Mouse (Mus musculus): ENCODE data around the gene Mr1.
"Not testable (repeated sequence)": the region's sequence is repeated elsewhere in the genome, so short reads cannot be mapped to it uniquely, and the experiment has no call there.

The Mr1 gene

GRCm38 (mm10) chr1:155146572-155146980 is at the start of gene Mr1:
TSS of gene Mr1 (minus strand) at chr1:155146814.
- no peak for DNase-seq (ENCODE audit: low spot score)

GRCm38 (mm10) chr1:155192805-155193368 is 46.3 kb upstream of the Mr1 start:
- DNase-seq (ENCODE audit: low spot score): no peak

DNA sequence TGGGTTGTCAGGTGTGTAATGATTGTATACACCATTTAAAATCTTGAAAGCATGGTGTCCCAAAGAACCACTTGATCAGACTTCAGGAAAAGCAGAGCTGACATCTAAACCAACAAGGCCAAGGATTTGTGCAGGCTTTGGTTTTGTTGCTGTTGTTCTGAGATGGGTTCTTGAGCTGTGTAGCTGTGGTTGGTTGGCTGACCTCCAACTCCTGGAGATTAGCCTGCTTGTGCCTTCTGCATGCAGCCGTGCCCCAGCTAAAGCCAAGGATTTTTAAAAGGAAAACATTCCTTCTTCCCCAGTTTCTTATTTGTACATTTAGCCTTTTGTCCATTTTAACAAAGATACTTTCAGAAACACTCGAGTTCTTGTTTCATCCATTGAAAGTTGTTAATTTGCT is 45.1 kb upstream of the Mr1 start:
- no peak for DNase-seq (ENCODE audit: low spot score)

- DNase-seq (ENCODE audit: low spot score): no peak
Observed at GRCm38 (mm10) chr1:155191219-155191618, 44.6 kb upstream of the Mr1 start.

GRCm38 (mm10) chr1:155188656-155189055 is 42.0 kb upstream of the Mr1 start:
- no peak for DNase-seq (ENCODE audit: low spot score)

DNA sequence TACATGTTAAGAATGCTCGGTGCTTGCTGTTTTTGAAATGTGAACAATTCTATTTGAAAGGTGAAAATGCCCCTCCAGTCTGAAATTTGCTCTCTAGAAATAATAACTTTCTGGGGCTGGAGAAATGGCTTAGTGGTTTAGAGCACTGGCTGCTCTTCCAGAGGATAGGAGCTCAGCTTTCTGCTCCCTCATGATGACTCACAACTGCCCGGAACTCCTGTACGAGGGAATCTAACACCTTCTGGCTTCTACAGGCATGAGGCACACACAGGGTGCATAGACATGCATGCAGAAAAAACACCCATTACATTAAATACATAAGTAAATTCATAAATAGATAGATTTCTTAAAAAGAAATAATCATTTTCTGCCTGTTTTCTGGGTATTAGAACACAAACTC is 37.6 kb upstream of the Mr1 start:
- DNase-seq (ENCODE audit: low spot score): no peak

DNA sequence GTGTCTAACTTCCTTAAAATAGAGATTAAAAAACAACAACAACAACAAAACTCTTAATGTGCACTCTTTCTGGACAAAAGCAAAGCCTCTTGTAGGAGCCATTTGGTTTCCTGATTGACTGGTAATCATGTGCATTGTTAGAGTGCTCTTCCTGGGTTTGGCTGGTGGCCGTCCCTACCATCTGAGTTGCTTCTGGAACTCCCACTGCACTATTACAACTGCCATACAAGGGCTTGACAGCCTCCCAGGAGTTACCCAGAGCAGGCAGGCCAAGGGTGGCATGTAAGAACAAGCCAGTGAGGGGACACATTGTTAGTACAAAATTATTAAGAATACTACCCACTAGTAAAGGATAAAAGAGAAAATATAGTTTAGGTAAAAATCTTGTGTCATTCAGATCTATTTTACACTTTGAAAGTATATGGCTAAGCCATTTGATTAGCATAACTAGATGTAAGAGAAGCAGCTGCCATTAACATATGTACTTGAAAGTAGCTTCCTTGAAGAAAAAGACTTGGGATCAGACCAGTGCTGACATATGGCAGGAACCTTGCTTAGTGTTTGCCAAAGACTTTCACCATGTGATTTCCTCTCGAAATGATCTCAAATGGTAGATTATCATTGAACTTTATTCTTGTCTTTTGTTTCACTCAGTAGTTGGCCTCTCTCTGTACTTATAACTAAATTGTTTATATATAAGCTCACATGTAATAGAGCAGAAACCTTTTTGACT is 31.7 kb upstream of the Mr1 start:
- DNase-seq (ENCODE audit: low spot score): no peak

- no peak for DNase-seq (ENCODE audit: low spot score)
Observed at GRCm38 (mm10) chr1:155174424-155174823, 27.8 kb upstream of the Mr1 start.

- DNase-seq (ENCODE audit: low spot score): not testable (repeated sequence)
Observed at GRCm38 (mm10) chr1:155173644-155174016, 27.0 kb upstream of the Mr1 start.

DNA sequence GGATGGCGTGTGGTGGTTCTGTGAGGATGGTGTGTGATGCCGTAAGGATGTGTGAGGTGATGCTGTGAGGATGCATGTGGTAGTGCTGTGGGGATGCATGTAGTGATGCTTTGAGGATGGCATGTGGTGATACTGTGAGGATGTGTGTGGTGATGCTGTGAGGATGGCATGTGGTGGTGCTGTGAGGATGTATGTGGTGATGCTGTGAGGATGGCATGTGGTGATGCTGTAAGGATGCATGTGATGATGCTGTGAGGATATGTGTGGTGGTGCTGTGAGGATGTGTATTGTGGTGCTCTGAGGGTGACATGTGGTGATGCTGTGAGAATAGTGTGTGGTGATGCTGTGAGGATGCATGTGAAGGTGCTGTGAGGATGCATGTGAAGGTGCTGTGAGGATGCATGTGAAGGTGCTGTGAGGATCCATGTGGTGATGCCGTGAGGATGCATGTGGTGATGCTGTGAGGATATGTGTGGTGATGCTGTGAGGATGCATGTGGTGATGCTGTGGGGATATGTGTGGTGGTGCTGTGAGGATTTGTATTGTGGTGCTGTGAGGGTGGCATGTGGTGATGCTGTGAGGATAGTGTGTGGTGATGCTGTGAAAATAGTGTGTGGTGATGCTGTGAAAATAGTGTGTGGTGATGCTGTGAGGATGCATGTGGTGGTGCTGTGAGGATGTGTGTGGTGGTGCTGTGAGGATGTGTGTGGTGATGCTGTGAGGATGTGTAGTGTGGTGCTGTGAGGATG is 26.5 kb upstream of the Mr1 start:
- no peak for DNase-seq (ENCODE audit: low spot score)

- DNase-seq (ENCODE audit: low spot score): no peak
Observed at GRCm38 (mm10) chr1:155169935-155170334, 23.3 kb upstream of the Mr1 start.

- DNase-seq (ENCODE audit: low spot score): no peak
Observed at GRCm38 (mm10) chr1:155167453-155167852, 20.8 kb upstream of the Mr1 start.

- DNase-seq (ENCODE audit: low spot score): peak; percentile 55
Observed at GRCm38 (mm10) chr1:155158970-155159484, 12.4 kb upstream of the Mr1 start.

DNA sequence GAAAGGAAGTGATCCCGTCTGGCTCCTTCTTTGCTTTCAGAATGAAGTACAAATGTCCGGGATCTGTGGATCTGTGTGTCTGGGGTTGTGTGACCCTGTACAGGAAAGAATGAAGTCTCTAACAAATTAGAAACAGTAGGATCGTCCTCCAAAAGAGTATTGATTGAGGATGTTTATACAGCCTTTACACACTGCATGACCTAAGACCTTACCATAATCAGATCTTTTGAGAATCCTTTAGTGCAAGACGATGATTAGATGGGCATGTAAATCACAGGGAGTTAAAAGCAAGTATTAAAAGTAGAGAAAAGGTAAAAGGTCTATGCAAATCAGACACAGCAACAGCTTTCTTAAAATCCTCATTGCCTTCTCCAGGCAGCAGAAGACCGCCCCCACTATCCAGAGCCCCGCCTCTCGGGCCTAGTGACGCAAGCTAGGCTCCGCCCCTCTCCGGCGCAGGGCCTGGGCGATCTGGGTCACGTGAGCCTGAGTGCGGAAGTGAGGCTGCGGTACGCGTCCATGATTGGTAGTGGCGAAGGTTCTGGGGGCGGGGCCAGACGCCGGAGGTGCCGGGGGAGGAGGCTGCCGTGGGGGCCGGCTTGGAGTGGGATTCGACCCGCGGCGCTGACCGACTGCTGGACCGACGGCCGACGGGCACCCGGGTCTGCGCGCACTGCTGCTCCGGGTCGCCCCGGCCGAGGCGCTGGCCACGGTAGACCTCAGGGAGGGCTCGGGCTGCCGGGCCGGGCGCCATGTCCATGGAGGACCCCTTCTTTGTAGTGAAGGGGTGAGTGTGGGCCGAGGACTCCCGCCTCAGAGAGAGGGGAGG is 11.7 kb upstream of the Mr1 start, which contains the start of gene Stx6:
TSS of gene Stx6 (plus strand) at position 575 of the 829 bp plus-strand sequence.
- DNase-seq (ENCODE audit: low spot score): peak; percentile 97

DNA sequence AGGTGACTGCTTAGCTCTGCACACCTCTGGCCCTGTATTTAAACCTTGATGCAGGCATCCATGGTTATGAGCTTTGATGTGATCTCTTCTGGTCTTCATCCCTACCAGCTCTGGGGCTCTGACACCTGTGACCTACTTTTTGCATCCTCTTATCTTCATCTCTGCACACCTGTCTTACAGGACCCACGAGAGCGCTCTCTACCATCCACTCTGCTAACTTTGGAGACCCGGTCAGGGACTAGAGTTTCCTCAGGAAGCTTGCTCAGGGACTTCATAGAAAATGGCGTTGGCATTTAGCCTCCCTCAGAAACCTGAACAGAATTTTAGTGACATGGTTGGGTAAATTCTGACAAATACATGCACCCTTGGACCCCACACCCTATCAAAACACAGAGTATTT is 7.3 kb upstream of the Mr1 start:
- no peak for DNase-seq (ENCODE audit: low spot score)

DNA sequence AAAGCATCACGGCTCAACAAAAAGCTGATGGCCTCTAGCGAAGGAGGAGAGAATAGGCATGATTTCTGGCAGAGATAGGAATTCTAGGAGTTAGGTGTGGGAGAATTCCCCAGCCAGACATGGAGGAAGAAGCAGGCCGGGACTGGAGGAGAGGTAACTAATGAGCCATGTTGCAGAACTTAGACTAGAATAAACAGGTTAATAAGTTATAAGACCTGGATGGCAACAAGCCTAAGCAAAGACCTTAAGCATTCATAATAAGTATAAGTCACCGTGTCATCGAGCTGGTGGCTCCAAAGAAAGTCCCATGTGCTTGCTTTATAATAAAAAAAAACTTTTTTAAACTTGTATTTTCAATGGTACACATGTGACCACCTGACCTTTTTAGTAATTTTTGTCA is 4.2 kb upstream of the Mr1 start:
- DNase-seq (ENCODE audit: low spot score): no peak

DNA sequence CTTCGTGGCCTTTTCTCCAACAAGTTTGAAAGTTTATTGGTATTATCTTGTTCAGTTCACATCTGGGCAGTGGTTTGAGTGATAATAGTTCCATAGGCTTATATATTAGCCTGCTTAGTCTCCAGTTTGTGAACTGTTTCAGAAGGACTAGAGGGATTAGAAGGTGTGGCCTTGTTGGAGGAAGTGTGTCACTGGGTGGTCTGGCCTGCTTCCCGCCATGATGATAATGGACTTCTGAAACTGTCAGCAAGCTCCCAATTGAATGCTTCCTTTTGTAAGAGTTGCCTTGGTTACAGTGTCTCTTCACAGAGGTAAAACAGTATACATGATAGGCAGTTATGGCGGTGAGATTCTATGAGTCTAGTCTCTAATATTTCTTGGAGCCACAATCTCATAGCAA is 2.8 kb upstream of the Mr1 start:
- no peak for DNase-seq (ENCODE audit: low spot score)

GRCm38 (mm10) chr1:155147228-155147627 is 614 bp upstream of the Mr1 start:
- no peak for DNase-seq (ENCODE audit: low spot score)

- DNase-seq (ENCODE audit: low spot score): no peak
Observed at GRCm38 (mm10) chr1:155145620-155146019, 994 bp downstream of the Mr1 start.

DNA sequence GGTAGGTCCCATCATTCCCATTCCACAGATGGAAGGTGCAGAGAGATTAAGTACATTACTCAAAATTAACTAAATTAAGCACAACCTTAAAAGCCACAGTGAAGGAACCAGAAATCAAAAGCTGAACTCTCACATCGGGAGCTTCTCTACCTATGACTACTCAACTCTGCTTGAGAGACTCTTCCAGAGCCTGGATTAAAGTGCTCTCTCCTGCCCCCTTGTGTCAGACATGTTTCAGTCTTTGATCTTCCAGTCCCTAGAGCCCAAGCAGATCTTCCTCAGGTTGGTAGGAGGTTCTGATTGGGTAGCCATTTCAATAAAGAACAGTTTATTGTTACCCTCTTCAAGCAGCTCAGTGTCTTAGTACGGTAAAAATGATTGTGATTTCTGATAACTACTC is 6.5 kb downstream of the Mr1 start:
- DNase-seq (ENCODE audit: low spot score): peak; percentile 30

DNA sequence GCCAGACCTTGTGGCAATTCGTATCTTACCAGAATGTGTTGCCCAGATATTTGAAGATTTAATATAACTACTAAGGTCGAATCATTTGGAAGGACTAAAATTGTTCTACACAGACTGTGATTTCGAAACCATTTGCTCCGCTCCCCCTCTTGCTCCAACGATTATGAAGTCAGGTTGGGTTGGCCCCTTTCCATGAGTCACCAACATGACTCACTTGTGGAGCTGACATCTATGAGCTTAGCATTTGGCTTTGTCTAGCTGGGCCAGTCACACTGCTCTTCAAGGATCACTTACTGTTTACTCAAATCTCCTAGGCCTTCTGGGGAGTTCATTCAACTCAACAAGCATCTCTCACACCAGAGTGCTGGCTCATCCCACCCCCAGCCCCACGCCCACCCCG is 7.8 kb downstream of the Mr1 start:
- no peak for DNase-seq (ENCODE audit: low spot score)

DNA sequence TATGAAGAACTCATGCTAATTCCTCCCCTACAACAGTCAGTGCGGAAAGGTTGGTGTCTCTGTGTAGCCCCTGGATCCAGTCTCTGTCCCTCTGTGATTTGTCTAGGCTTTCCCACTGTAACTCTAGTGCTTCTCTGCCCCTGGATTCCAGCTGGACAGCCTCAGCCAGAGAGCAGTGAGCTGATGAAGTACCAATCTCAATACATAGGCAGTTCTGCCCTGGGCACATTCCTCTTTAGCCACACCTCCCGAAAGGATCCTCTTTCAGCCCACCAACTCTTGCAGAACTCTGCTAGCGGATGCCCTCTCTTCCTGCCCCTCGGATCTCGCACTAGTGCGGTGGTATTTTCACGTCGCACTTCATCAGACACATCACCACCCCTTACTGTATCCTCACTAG is 11.7 kb downstream of the Mr1 start:
- no peak for DNase-seq (ENCODE audit: low spot score)

Measured in ovary, postnatal 14 days (tissue).